Mouse (Mus musculus) embryonic facial prominence, embryonic 12.5 days (tissue): ENCODE measurements around the gene Timm8b. TPM values are rescaled to one million over a fixed set of nuclear protein-coding genes. Genes with fewer than 3 reads are reported as not detected.

Experiments
- polyA plus RNA-seq: library from polyadenylated mRNA; unstranded; fragments of >200 nt; fragmentation: Nextera tagmentation; extraction: Ambion mirVana; gene quantifications from 2 replicates; pipeline ENCODE4 v1.2.1, GENCODE M21; 2016

Gene Timm8b
- polyA plus RNA-seq, 1 experiment from 2014 or later = 304 TPM

Other genes with a start within 250 kb of the Timm8b start
- gene Plet1, start 109.4 kb upstream of the Timm8b start, polyA plus RNA-seq = 1.2 TPM in 2 replicates
- 71.9 and 73.6 TPM in 2 replicates for gene Pts, start 75.2 kb upstream of the Timm8b start, polyA plus RNA-seq
- gene Il18, start 49.1 kb upstream of the Timm8b start, polyA plus RNA-seq = 3.3 and 5.1 TPM in 2 replicates
- gene Bco2, start 48.7 kb upstream of the Timm8b start, polyA plus RNA-seq = 0.12 TPM in 1 of 2 replicates, not detected in the other
- not detected in 2 replicates for gene Tex12, start 42.6 kb upstream of the Timm8b start, polyA plus RNA-seq
- gene Sdhd, start 98 bp upstream of the Timm8b start, polyA plus RNA-seq = 240 and 246 TPM in 2 replicates
- gene Pih1d2, start 13.4 kb downstream of the Timm8b start, polyA plus RNA-seq = 4.4 and 4.8 TPM in 2 replicates
- gene Nkapd1, start 13.6 kb downstream of the Timm8b start, polyA plus RNA-seq = 28.5 and 31.4 TPM in 2 replicates
- 44.4 and 47.4 TPM in 2 replicates for gene Dlat, start 55.9 kb downstream of the Timm8b start, polyA plus RNA-seq
- 20.2 and 20.8 TPM in 2 replicates for gene Dixdc1, start 135.6 kb downstream of the Timm8b start, polyA plus RNA-seq
- gene 2310030G06Rik, start 142.6 kb downstream of the Timm8b start, polyA plus RNA-seq = 4.5 and 4.6 TPM in 2 replicates
- 25.4 and 36.0 TPM in 2 replicates for gene Cryab, start 147.4 kb downstream of the Timm8b start, polyA plus RNA-seq
- 8.5 and 10.1 TPM in 2 replicates for gene Hspb2, start 148.4 kb downstream of the Timm8b start, polyA plus RNA-seq
- gene Fdxacb1, start 164.3 kb downstream of the Timm8b start, polyA plus RNA-seq = 10.5 and 12.5 TPM in 2 replicates
- 43.9 and 44.1 TPM in 2 replicates for gene Alg9, start 171.1 kb downstream of the Timm8b start, polyA plus RNA-seq
- gene 1110032A03Rik, start 171.6 kb downstream of the Timm8b start, polyA plus RNA-seq = 31.5 and 34.2 TPM in 2 replicates
- 96.2 and 96.6 TPM in 2 replicates for gene Ppp2r1b, start 241.4 kb downstream of the Timm8b start, polyA plus RNA-seq